Mouse (Mus musculus): ENCODE measurements around the gene Cdh23. TPM values are rescaled to one million over a fixed set of nuclear protein-coding genes. Genes with fewer than 3 reads are reported as not detected.

The Cdh23 gene
- polyA plus RNA-seq, 2 experiments = 0.73 to 2.7 TPM

DNA sequence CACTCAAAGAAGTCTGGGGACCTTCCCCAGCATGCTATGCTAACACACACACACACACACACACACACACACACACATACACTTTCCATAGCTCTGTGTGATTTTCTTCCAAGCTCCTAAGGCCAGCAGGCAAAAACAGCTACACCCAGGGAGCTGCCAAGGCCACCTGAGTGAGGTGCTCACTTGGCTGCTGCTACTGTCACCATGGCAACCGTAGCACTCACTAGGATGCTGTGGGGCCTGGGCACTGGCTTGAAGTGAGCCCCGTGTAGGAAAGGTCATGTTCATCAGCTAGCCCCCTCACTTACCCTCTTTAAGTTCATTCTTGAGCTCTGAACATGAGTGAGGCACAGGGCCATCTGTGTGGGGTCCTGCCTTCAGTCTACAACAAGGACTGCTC lies 204.8 kb downstream of the Cdh23 start:
- Histone ChIP-seq H3K4me1 (ENCODE audit: control insufficient read depth, insufficient read depth, low read length) (no peaks in the 10 kb centered on the region), H3K4me2 (replicated peaks; ENCODE audit: low read depth, low read length, severe bottlenecking) (no peak overlapping the region), H3K36me3 (ENCODE audit: control insufficient read depth, insufficient read depth, low read length) (no peaks in the 10 kb centered on the region), H3K27me3 (ENCODE audit: control insufficient read depth, insufficient read depth, low read length) (no peaks in the 10 kb centered on the region), H3K9me3 (ENCODE audit: control insufficient read depth, low read length) (no peaks in the 10 kb centered on the region), H3K4me3 (replicated peaks; ENCODE audit: low read length) (no peak overlapping the region), H3K27ac (replicated peaks; ENCODE audit: low read depth, low read length) (no peak overlapping the region), H3K9ac (ENCODE audit: low read depth, low read length, severe bottlenecking) (no peak overlapping the region)
- ATAC-seq (ENCODE audit: low FRiP score, low read depth) (no peak), DNase-seq (ENCODE audit: low spot score) (no peak)
- WGBS = 52% methylated on average over 2 of the region's 2 CpGs
- no peak for TF ChIP-seq POLR2A (IDR thresholded peaks at IDR 0.05; ENCODE audit: borderline replicate concordance, extremely low read depth, insufficient read depth, insufficient read length)

DNA sequence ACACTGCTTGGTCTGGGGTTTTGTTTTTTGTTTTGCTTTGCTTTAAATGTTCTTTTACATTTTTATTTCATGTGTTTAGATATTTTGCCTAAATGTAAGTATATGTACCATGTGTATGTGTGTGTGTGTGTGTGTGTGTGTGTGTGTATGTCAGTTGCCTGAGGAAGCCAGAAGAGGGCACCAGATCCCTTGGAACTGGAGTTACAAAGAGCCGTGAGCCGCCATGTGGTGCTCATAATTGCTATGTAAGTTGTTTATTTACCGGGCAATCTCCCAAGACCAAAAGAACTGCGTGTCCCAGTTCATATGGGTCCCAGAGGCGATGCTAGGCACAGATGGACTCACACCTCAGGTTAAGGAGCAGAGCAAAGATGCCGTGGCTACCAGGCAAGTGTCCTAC lies 214.9 kb downstream of the Cdh23 start:
- no peak for TF ChIP-seq POLR2A (IDR thresholded peaks at IDR 0.05; ENCODE audit: borderline replicate concordance, extremely low read depth, insufficient read depth, insufficient read length)
- Histone ChIP-seq H3K4me2 (replicated peaks; ENCODE audit: low read depth, low read length, severe bottlenecking) (no peak overlapping the region), H3K27ac (replicated peaks; ENCODE audit: low read depth, low read length) (no peak overlapping the region), H3K4me3 (replicated peaks; ENCODE audit: low read length) (no peak overlapping the region), H3K9ac (ENCODE audit: low read depth, low read length, severe bottlenecking) (no peak overlapping the region), H3K9me3 (ENCODE audit: control insufficient read depth, low read length) (no peaks in the 10 kb centered on the region), H3K36me3 (ENCODE audit: control insufficient read depth, insufficient read depth, low read length) (no peaks in the 10 kb centered on the region), H3K27me3 (ENCODE audit: control insufficient read depth, insufficient read depth, low read length) (no peaks in the 10 kb centered on the region), H3K4me1 (ENCODE audit: control insufficient read depth, insufficient read depth, low read length) (no peaks in the 10 kb centered on the region)
- ATAC-seq (ENCODE audit: low FRiP score, low read depth) (no peak), DNase-seq (ENCODE audit: low spot score) (no peak)
- WGBS = 94% methylated on average over 6 of the region's 6 CpGs

DNA sequence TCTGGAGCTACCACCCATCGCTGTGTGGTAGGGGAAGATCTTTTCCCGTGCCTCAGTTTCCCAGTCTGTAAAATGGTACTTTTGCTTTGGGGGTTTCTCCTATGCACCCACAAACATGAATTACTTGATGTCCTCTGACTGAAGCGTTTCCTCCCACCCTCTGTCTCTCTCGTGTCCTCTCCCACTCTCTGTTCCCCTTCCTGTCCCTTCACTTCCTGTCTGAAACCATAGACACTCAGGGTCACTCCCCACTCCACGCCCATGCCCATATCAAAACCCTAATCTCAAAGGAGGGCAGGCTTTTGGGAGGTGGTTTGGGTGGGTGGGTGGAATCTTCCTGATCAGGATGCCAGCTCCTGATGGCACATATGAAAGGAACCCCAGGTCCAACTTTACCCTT lies 221.7 kb downstream of the Cdh23 start:
- ATAC-seq (ENCODE audit: low FRiP score, low read depth) (no peak), DNase-seq (ENCODE audit: low spot score) (no peak)
- no peak overlapping the region for H3K4me3 ChIP-seq (replicated peaks; ENCODE audit: low read length)
- H3K4me2 ChIP-seq (replicated peaks; ENCODE audit: low read depth, low read length, severe bottlenecking) = no peak overlapping the region
- TF ChIP-seq POLR2A (IDR thresholded peaks at IDR 0.05; ENCODE audit: borderline replicate concordance, extremely low read depth, insufficient read depth, insufficient read length) = no peak
- WGBS = 71% methylated on average over 5 of the region's 5 CpGs
- H3K27ac ChIP-seq (replicated peaks; ENCODE audit: low read depth, low read length) = no peak overlapping the region
- no peaks in the 10 kb centered on the region for H3K27me3 ChIP-seq (ENCODE audit: control insufficient read depth, insufficient read depth, low read length)
- H3K9me3 ChIP-seq (ENCODE audit: control insufficient read depth, low read length) = no peaks in the 10 kb centered on the region
- no peaks in the 10 kb centered on the region for H3K36me3 ChIP-seq (ENCODE audit: control insufficient read depth, insufficient read depth, low read length)
- no peak overlapping the region for H3K9ac ChIP-seq (ENCODE audit: low read depth, low read length, severe bottlenecking)
- no peaks in the 10 kb centered on the region for H3K4me1 ChIP-seq (ENCODE audit: control insufficient read depth, insufficient read depth, low read length)

GRCm38 (mm10) chr10:60473782-60474322 lies 222.4 kb downstream of the Cdh23 start:
- no peak for TF ChIP-seq POLR2A (IDR thresholded peaks at IDR 0.05; ENCODE audit: borderline replicate concordance, extremely low read depth, insufficient read depth, insufficient read length)
- Histone ChIP-seq H3K27me3 (ENCODE audit: control insufficient read depth, insufficient read depth, low read length) (no peaks in the 10 kb centered on the region), H3K9ac (ENCODE audit: low read depth, low read length, severe bottlenecking) (no peak overlapping the region), H3K9me3 (ENCODE audit: control insufficient read depth, low read length) (no peaks in the 10 kb centered on the region), H3K36me3 (ENCODE audit: control insufficient read depth, insufficient read depth, low read length) (no peaks in the 10 kb centered on the region), H3K4me3 (replicated peaks; ENCODE audit: low read length) (no peak overlapping the region), H3K4me1 (ENCODE audit: control insufficient read depth, insufficient read depth, low read length) (no peaks in the 10 kb centered on the region), H3K27ac (replicated peaks; ENCODE audit: low read depth, low read length) (no peak overlapping the region), H3K4me2 (replicated peaks; ENCODE audit: low read depth, low read length, severe bottlenecking) (no peak overlapping the region)
- DNase-seq (ENCODE audit: low spot score) (no peak), ATAC-seq (ENCODE audit: low FRiP score, low read depth) (no peak)
- WGBS = 62% methylated on average over 9 of the region's 9 CpGs

GRCm38 (mm10) chr10:60467752-60468151 lies 228.5 kb downstream of the Cdh23 start:
- Histone ChIP-seq H3K9ac (ENCODE audit: low read depth, low read length, severe bottlenecking) (no peak overlapping the region), H3K4me3 (replicated peaks; ENCODE audit: low read length) (no peak overlapping the region), H3K36me3 (ENCODE audit: control insufficient read depth, insufficient read depth, low read length) (no peaks in the 10 kb centered on the region), H3K4me1 (ENCODE audit: control insufficient read depth, insufficient read depth, low read length) (no peaks in the 10 kb centered on the region), H3K27ac (replicated peaks; ENCODE audit: low read depth, low read length) (no peak overlapping the region), H3K9me3 (ENCODE audit: control insufficient read depth, low read length) (no peaks in the 10 kb centered on the region), H3K4me2 (replicated peaks; ENCODE audit: low read depth, low read length, severe bottlenecking) (no peak overlapping the region), H3K27me3 (ENCODE audit: control insufficient read depth, insufficient read depth, low read length) (no peaks in the 10 kb centered on the region)
- ATAC-seq (ENCODE audit: low FRiP score, low read depth) = no peak
- no peak for DNase-seq (ENCODE audit: low spot score)
- no peak for TF ChIP-seq POLR2A (IDR thresholded peaks at IDR 0.05; ENCODE audit: borderline replicate concordance, extremely low read depth, insufficient read depth, insufficient read length)
- 52% methylated on average over 4 of the region's 4 CpGs for WGBS

Data from limb, embryonic 14.5 days (tissue).